Mouse (Mus musculus) ES-Bruce4 (cell line): ENCODE data around the gene Trh. TPM values are rescaled to one million over a fixed set of nuclear protein-coding genes. Genes with fewer than 3 reads are reported as not detected.

Experiments used
- H3K27ac ChIP-seq: 2 replicates; pipeline ENCODE4 v1.5.1; 2012; ENCODE audit warnings: low read length, inconsistent platforms; ENCODE audit not compliant: insufficient read depth
- H3K27me3 ChIP-seq: 2 replicates; pipeline ENCODE4 v1.6.1; 2012; ENCODE audit warnings: mild to moderate bottlenecking, low read length, inconsistent platforms; ENCODE audit not compliant: control insufficient read depth, poor library complexity, insufficient read depth, severe bottlenecking
- H3K36me3 ChIP-seq: 2 replicates; pipeline ENCODE4 v1.6.1; 2012; ENCODE audit warnings: inconsistent platforms, mild to moderate bottlenecking, low read length, moderate library complexity; ENCODE audit not compliant: control insufficient read depth, poor library complexity, insufficient read depth, severe bottlenecking
- H3K4me1 ChIP-seq: one replicate; pipeline ENCODE4 v1.8.1; 2011; ENCODE audit warnings: low read length; ENCODE audit not compliant: control insufficient read depth, insufficient read depth
- H3K4me3 ChIP-seq: 2 replicates; pipeline ENCODE4 v1.5.1; 2011; ENCODE audit warnings: low read depth, mild to moderate bottlenecking, low read length
- H3K9ac ChIP-seq: 2 replicates; pipeline ENCODE4 v1.6.1; 2012; ENCODE audit warnings: low read depth, mild to moderate bottlenecking, inconsistent platforms; ENCODE audit not compliant: poor library complexity, severe bottlenecking
- H3K9me3 ChIP-seq: replicated peaks from 2 replicates; pipeline ENCODE4 v1.6.1; 2012; ENCODE audit warnings: mild to moderate bottlenecking, low read length, inconsistent platforms; ENCODE audit not compliant: control insufficient read depth, poor library complexity, insufficient read depth, severe bottlenecking
- CTCF ChIP-seq: IDR thresholded peaks from one replicate; pipeline ENCODE4 v1.8.1; 2011; ENCODE audit warnings: low read depth, low read length
- EP300 ChIP-seq: IDR thresholded peaks from 2 replicates; pipeline ENCODE4 v1.6.1; 2011; ENCODE audit warnings: low read depth, low read length; ENCODE audit not compliant: insufficient read depth
- POLR2A ChIP-seq: IDR thresholded peaks from one replicate; pipeline ENCODE4 v1.8.1; 2011; ENCODE audit warnings: low read length; ENCODE audit not compliant: insufficient read depth
- polyA plus RNA-seq: library from polyadenylated mRNA; stranded (reverse); fragments of >200 nt; gene quantifications from 2 replicates; pipeline ENCODE4 v1.2.4, GENCODE M21; 2011; ENCODE audit warnings: low read depth; ENCODE audit not compliant: missing spikeins, insufficient read depth, insufficient read length

The Trh gene
- 150 and 163 TPM in 2 replicates for polyA plus RNA-seq

DNA sequence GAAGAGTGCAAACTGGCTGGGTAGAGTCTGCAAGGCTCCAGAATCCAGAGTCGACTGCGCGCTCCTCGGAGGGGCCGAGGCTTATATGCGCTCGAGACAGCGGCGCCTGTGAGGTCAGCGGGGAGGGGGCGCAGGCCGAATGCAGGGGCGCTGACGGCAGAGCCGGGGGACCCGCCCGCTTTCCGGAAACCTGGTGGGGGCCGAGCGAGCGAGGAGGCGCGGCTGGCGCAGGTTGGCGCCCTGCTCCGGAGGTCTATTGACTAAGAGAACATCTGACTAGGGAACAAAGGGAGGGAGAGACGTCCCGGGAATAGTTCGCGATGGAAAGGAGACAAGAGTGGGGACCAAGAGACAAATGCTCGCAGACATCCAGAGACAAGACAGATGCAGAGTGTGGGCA is at the start of gene Trh:
Trh (minus strand) TSS at position 60 of the 400 bp plus-strand sequence.
- no peak within 1 kb of the TSS for H3K27ac ChIP-seq
- H3K27me3 ChIP-seq = no peaks in the 10 kb centered on the region
- peaks cover 5% of the 10 kb centered on the region for H3K4me1 ChIP-seq

GRCm38 (mm10) chr6:92290826-92291225 is 46.4 kb upstream of the Trh start:
- TF ChIP-seq CTCF (no peak), POLR2A (no peak), EP300 (no peak)

More for the DNA sequence above, at the start of gene Trh:
- H3K4me3 ChIP-seq = peak within 1 kb of the TSS; percentile 63
- H3K9me3 ChIP-seq = no peaks in the 10 kb centered on the region
- H3K36me3 ChIP-seq = 0 out of 2 replicates have a peak, but pooled peaks cover 3% of the 10 kb centered on the region
- H3K9ac ChIP-seq = peak within 1 kb of the TSS; percentile 13; the same call in 1 of the 2 replicates
- TF ChIP-seq EP300 (peak; percentile 67), POLR2A (no peak)

DNA sequence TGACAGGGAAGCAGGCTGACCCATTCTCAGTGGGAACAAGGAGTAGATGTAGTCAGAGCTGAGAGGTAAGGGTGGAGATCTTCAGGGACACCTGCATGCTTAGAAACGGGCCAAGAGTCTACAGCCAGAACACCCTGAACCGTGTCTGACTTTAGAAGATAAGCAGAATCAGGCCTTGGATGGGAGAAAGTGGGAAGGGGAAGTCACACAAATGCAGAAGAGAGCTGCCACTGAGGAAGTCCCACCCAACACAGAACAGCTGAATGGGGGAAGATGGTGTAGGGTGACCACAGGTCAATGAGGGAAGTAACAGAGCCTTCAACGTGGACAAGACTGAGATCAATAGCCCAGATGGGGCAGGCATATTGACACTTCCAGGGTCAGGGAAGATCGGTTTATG is 42.4 kb upstream of the Trh start:
- H3K9me3 ChIP-seq = no peaks in the 10 kb centered on the region
- no peaks in the 10 kb centered on the region for H3K4me1 ChIP-seq
- TF ChIP-seq POLR2A (no peak), CTCF (no peak), EP300 (no peak)
- H3K4me3 ChIP-seq = no peak overlapping the region
- no peak overlapping the region for H3K27ac ChIP-seq
- no peak overlapping the region for H3K9ac ChIP-seq
- H3K36me3 ChIP-seq = no peaks in the 10 kb centered on the region
- no peaks in the 10 kb centered on the region for H3K27me3 ChIP-seq

More at GRCm38 (mm10) chr6:92290826-92291225, 46.4 kb upstream of the Trh start:
- no peaks in the 10 kb centered on the region for H3K27me3 ChIP-seq
- H3K36me3 ChIP-seq = no peaks in the 10 kb centered on the region
- H3K9me3 ChIP-seq = no peaks in the 10 kb centered on the region
- no peaks in the 10 kb centered on the region for H3K4me1 ChIP-seq
- H3K9ac ChIP-seq = no peak overlapping the region
- H3K27ac ChIP-seq = no peak overlapping the region
- H3K4me3 ChIP-seq = no peak overlapping the region

DNA sequence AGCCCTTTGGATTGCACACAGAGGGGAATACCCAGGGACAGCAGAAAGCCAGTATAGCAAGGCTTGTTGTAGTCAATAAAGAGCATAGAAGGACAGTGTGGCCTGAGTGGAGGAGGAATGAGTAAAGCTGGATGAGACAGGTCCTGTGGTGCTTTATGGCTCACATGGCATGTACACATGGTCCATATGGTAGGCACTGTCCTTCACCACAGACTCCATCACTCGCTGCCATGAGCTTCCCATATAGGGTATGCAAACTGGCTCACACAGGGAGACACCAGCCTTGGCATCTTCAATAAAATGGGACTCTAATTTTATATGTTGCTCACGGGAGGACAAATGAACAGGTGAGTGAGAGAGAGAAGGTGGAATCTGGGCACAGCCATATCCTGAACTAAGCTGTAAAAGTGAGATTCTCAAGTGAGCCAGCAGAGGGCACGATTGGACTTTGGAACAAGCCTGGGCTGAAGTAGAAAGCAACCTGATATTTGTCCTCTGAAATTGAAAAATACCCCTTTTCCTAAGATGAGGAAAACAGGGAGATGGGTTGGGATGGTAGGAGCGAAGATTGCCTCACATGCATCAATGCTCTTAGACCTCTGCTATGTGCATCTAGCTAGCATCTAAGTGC is 41.9 kb upstream of the Trh start:
- Histone ChIP-seq H3K27ac (no peak overlapping the region), H3K4me1 (no peaks in the 10 kb centered on the region)
- TF ChIP-seq EP300 (no peak), POLR2A (no peak), CTCF (no peak)

DNA sequence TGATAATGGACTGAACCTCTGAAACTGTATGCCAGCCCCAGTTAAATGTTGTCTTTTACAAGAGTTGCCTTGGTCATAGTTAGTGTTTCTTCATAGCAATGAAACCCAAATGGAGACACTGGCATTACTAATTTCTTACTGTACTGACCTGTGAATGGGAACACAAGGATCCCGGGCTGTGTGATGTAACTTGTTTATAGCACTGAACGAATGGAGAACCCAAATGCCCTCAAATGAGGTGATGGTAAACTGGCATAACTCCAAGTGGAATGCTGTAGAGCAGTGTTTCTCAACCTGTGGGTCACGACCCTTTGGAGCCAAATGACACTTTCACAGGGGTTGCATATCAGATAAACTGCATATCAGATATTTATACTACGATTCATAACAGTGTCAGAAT is 41.1 kb upstream of the Trh start:
- H3K27ac ChIP-seq = no peak overlapping the region
- no peak for TF ChIP-seq EP300
- TF ChIP-seq POLR2A = no peak
- TF ChIP-seq CTCF = no peak

More for the DNA sequence above, 41.9 kb upstream of the Trh start:
- no peaks in the 10 kb centered on the region for H3K9me3 ChIP-seq
- H3K9ac ChIP-seq = no peak overlapping the region
- H3K27me3 ChIP-seq = no peaks in the 10 kb centered on the region
- no peaks in the 10 kb centered on the region for H3K36me3 ChIP-seq
- no peak overlapping the region for H3K4me3 ChIP-seq

DNA sequence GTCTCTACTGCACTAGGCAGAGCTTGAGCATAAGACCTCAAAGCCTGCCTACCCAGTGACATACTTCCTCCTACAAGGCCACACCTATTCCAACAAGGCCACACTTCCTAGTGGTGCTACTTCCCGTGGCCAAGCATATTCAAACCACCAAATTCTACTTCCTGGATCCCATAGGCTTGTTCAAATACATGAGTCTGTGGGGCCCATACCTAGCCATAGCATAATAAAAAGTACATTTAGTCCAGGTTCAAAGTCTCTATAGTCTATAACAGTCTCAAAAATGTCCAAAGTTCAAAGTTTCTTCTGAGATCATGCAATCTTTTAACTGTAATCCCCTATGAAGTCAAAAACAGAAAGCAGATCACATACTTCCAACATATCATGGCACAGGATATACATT is 32.7 kb upstream of the Trh start:
- H3K27me3 ChIP-seq = no peaks in the 10 kb centered on the region
- no peak overlapping the region for H3K4me3 ChIP-seq
- no peaks in the 10 kb centered on the region for H3K36me3 ChIP-seq
- no peak overlapping the region for H3K27ac ChIP-seq
- H3K4me1 ChIP-seq = no peaks in the 10 kb centered on the region
- H3K9ac ChIP-seq = no peak overlapping the region
- TF ChIP-seq EP300 (no peak), POLR2A (no peak), CTCF (no peak)
- no peaks in the 10 kb centered on the region for H3K9me3 ChIP-seq

More for the DNA sequence above, 41.1 kb upstream of the Trh start:
- Histone ChIP-seq H3K4me3 (no peak overlapping the region), H3K9ac (no peak overlapping the region), H3K9me3 (no peaks in the 10 kb centered on the region), H3K36me3 (no peaks in the 10 kb centered on the region), H3K4me1 (no peaks in the 10 kb centered on the region), H3K27me3 (no peaks in the 10 kb centered on the region)
